Mouse (Mus musculus) thymus, adult 2 months (tissue): ENCODE results near the gene Chst1. TPM values are rescaled to one million over a fixed set of nuclear protein-coding genes. Genes with fewer than 3 reads are reported as not detected.

ENCODE experiments used
- DNase-seq: peaks from one replicate; pipeline ENCODE4 v3.0.0; 2021
- H3K27ac ChIP-seq: fragments of 200-500 bp; 2 replicates; pipeline ENCODE4 v1.5.1; 2012; ENCODE audit warnings: low read length, control low read depth; ENCODE audit not compliant: control insufficient read depth, insufficient read depth
- H3K27me3 ChIP-seq: fragments of 200-500 bp; 2 replicates; pipeline ENCODE4 v1.6.1; 2012; ENCODE audit warnings: mild to moderate bottlenecking, low read length, moderate library complexity, mixed read lengths; ENCODE audit not compliant: control insufficient read depth, insufficient read depth
- H3K36me3 ChIP-seq: fragments of 200-500 bp; 2 replicates; pipeline ENCODE4 v1.6.1; 2012; ENCODE audit warnings: mild to moderate bottlenecking, low read length, moderate library complexity; ENCODE audit not compliant: control insufficient read depth, insufficient read depth
- H3K4me1 ChIP-seq: fragments of 200-500 bp; replicated peaks from 2 replicates; pipeline ENCODE4 v1.6.1; 2012; ENCODE audit warnings: low read length; ENCODE audit not compliant: control insufficient read depth, insufficient read depth
- H3K4me3 ChIP-seq: fragments of 200-500 bp; 2 replicates; pipeline ENCODE4 v1.5.1; 2012; ENCODE audit warnings: mild to moderate bottlenecking, low read length, control low read depth, moderate library complexity; ENCODE audit not compliant: control insufficient read depth, insufficient read depth
- CTCF ChIP-seq: fragments of 200-500 bp; IDR thresholded peaks from 2 replicates; pipeline ENCODE4 v1.5.1; 2012; ENCODE audit warnings: mild to moderate bottlenecking, control low read depth, low read length, moderate library complexity, borderline replicate concordance; ENCODE audit not compliant: control insufficient read depth, poor library complexity, insufficient read depth; ENCODE audit errors: extremely low read depth
- POLR2A ChIP-seq: fragments of 200-500 bp; IDR thresholded peaks from 2 replicates; pipeline ENCODE4 v1.6.1; 2012; ENCODE audit warnings: mild to moderate bottlenecking, low read length, control low read depth, moderate library complexity; ENCODE audit not compliant: control insufficient read depth, poor library complexity, insufficient read depth; ENCODE audit errors: extremely low read depth
- WGBS: fragments of 180-500 bp; shearing (Covaris S2); methylation state at CpG from one replicate; pipeline ENCODE4 v1.1.7; 2018; 5-methylcytosine and 5-hydroxymethylcytosine counted together
- polyA plus RNA-seq: library from polyadenylated mRNA; depleted of rRNA; stranded (reverse); fragments of >200 nt; gene quantifications from 2 replicates; pipeline ENCODE4 v1.2.3, GENCODE M21; 2012

Chst1 gene
- polyA plus RNA-seq, 1 experiment, result 8.1 TPM

- Histone ChIP-seq H3K4me1 (no peaks in the 10 kb centered on the region), H3K4me3 (no peak overlapping the region), H3K27ac (no peak overlapping the region), H3K27me3 (no peaks in the 10 kb centered on the region), H3K36me3 (no peaks in the 10 kb centered on the region)
- WGBS, result 85% methylated on average over 5 of the region's 5 CpGs
- DNase-seq, result no peak
- TF ChIP-seq POLR2A, result no peak
- no peak for TF ChIP-seq CTCF
These were observed 49.8 kb downstream of the Chst1 start for GRCm38 (mm10) chr2:92649154-92649801.

DNA sequence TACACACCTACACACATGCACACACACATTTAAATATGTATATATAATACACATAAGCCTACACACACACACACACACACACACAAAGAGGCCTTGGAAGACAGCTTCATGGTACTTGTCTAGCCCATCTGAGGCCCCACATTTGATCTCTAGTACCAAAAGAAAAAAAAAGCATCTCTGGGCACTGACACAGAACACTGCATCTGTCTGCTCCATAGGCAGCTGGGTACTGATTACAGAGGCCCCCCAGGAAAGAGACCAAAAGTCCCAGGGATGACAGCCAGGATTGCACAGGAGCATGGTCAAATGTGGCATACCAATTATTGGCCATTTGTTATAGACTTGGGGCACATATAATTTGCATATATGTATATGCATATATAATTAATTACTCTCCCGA is 50.9 kb downstream of the Chst1 start:
- Histone ChIP-seq H3K27ac (no peak overlapping the region), H3K36me3 (no peaks in the 10 kb centered on the region), H3K27me3 (no peaks in the 10 kb centered on the region), H3K4me1 (no peaks in the 10 kb centered on the region), H3K4me3 (no peak overlapping the region)
- TF ChIP-seq POLR2A (no peak), CTCF (no peak)
- no peak for DNase-seq
- WGBS, result 50% methylated on average over 1 of the region's 1 CpGs

- H3K4me3 ChIP-seq, result no peak overlapping the region
- H3K36me3 ChIP-seq, result no peaks in the 10 kb centered on the region
These were observed 51.8 kb downstream of the Chst1 start for GRCm38 (mm10) chr2:92651294-92651816.

GRCm38 (mm10) chr2:92657189-92657588 is 57.7 kb downstream of the Chst1 start:
- H3K4me1 ChIP-seq, result no peaks in the 10 kb centered on the region
- H3K4me3 ChIP-seq, result no peak overlapping the region
- TF ChIP-seq CTCF (no peak), POLR2A (no peak)
- WGBS, result 93% methylated on average over 2 of the region's 2 CpGs
- H3K27ac ChIP-seq, result no peak overlapping the region
- no peak for DNase-seq
- no peaks in the 10 kb centered on the region for H3K27me3 ChIP-seq
- no peaks in the 10 kb centered on the region for H3K36me3 ChIP-seq

More at GRCm38 (mm10) chr2:92651294-92651816, 51.8 kb downstream of the Chst1 start:
- no peak for TF ChIP-seq POLR2A
- TF ChIP-seq CTCF, result no peak
- H3K4me1 ChIP-seq, result no peaks in the 10 kb centered on the region
- whole genome bisulfite sequencing, result 38% methylated on average over 7 of the region's 7 CpGs
- no peak overlapping the region for H3K27ac ChIP-seq
- no peaks in the 10 kb centered on the region for H3K27me3 ChIP-seq
- no peak for DNase-seq

- no peak for DNase-seq
- Histone ChIP-seq H3K27me3 (no peaks in the 10 kb centered on the region), H3K36me3 (no peaks in the 10 kb centered on the region), H3K4me1 (no peaks in the 10 kb centered on the region), H3K4me3 (no peak overlapping the region), H3K27ac (no peak overlapping the region)
- 17% methylated on average over 1 of the region's 1 CpGs for WGBS
- TF ChIP-seq POLR2A (no peak), CTCF (no peak)
These were observed 59.0 kb downstream of the Chst1 start for GRCm38 (mm10) chr2:92658293-92659150.

DNA sequence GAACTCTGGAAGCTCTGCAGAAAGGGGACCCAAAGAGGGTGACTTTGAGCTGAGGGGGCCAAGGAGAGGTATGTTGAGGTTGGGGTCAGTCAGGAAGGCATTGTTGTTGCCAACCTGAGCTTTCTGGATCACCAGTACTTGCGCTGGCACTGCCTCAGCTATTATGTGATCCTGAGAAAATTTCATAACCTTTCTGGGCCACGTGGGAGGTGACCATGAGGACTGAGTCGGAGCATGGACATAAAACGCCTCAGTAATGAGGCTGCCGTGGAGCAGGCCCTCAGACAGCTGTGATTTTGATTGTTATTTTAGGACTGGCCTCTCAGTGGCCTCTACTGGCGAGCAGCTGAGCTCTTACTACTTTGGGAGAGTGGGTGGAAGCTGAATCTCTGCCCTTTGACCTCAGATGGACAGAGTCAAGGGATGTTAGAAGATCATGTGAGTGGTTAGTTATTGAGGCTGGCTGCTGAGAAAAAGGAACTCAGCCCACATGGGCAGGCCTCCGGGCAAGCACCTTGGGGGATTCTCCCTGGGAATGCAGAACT is 60.1 kb downstream of the Chst1 start:
- no peak for TF ChIP-seq POLR2A
- no peak for TF ChIP-seq CTCF
- no peak for DNase-seq
- H3K36me3 ChIP-seq, result no peaks in the 10 kb centered on the region

More for the DNA sequence above, 60.1 kb downstream of the Chst1 start:
- WGBS, result 89% methylated on average over 7 of the region's 7 CpGs
- Histone ChIP-seq H3K27me3 (no peaks in the 10 kb centered on the region), H3K4me3 (no peak overlapping the region), H3K4me1 (no peaks in the 10 kb centered on the region), H3K27ac (no peak overlapping the region)
